Mouse (Mus musculus) spleen, adult 18-20 months (tissue): Measurements from ENCODE around the gene Adgrl3.

Source experiments
- DNase-seq, 2 experiments: peaks; one replicate each; pipeline ENCODE4 v3.0.0; 2022; ENCODE audit warnings: mixed read lengths in 2 of 2

Adgrl3 gene

GRCm38 (mm10) chr5:81269689-81270088, 249.8 kb downstream of the Adgrl3 start:
- DNase-seq, result no peak

GRCm38 (mm10) chr5:81275346-81276047, 255.6 kb downstream of the Adgrl3 start:
- DNase-seq, result no peak

GRCm38 (mm10) chr5:81279246-81279645, 259.3 kb downstream of the Adgrl3 start:
- no peak for DNase-seq

GRCm38 (mm10) chr5:81285643-81286042, 265.7 kb downstream of the Adgrl3 start:
- no peak for DNase-seq

GRCm38 (mm10) chr5:81301874-81302273, 281.9 kb downstream of the Adgrl3 start:
- DNase-seq, result no peak

- DNase-seq, result no peak
Measured at GRCm38 (mm10) chr5:81317406-81318112, 297.6 kb downstream of the Adgrl3 start.

- DNase-seq, result no peak
Measured at GRCm38 (mm10) chr5:81321276-81321934, 301.5 kb downstream of the Adgrl3 start.

- no peak for DNase-seq
Measured at GRCm38 (mm10) chr5:81322064-81322463, 302.1 kb downstream of the Adgrl3 start.

- no peak for DNase-seq
Measured at GRCm38 (mm10) chr5:81326916-81327315, 307.0 kb downstream of the Adgrl3 start.

- no peak for DNase-seq
Measured at GRCm38 (mm10) chr5:81327392-81327791, 307.5 kb downstream of the Adgrl3 start.

- DNase-seq, result no peak
Measured at GRCm38 (mm10) chr5:81329571-81329971, 309.6 kb downstream of the Adgrl3 start.

GRCm38 (mm10) chr5:81344330-81344729, 324.4 kb downstream of the Adgrl3 start:
- no peak for DNase-seq

GRCm38 (mm10) chr5:81345096-81345435, 325.1 kb downstream of the Adgrl3 start:
- no peak for DNase-seq

- no peak for DNase-seq
Measured at GRCm38 (mm10) chr5:81345436-81346131, 325.6 kb downstream of the Adgrl3 start.

- no peak for DNase-seq
Measured at GRCm38 (mm10) chr5:81347571-81347970, 327.6 kb downstream of the Adgrl3 start.

GRCm38 (mm10) chr5:81359560-81359959, 339.6 kb downstream of the Adgrl3 start:
- no peak for DNase-seq

GRCm38 (mm10) chr5:81364198-81364643, 344.3 kb downstream of the Adgrl3 start:
- no peak for DNase-seq

GRCm38 (mm10) chr5:81365250-81365649, 345.3 kb downstream of the Adgrl3 start:
- DNase-seq, result no peak

GRCm38 (mm10) chr5:81370126-81370850, 350.4 kb downstream of the Adgrl3 start:
- DNase-seq, result no peak

- DNase-seq, result no peak
Measured at GRCm38 (mm10) chr5:81375992-81376391, 356.1 kb downstream of the Adgrl3 start.

GRCm38 (mm10) chr5:81405582-81406143, 385.7 kb downstream of the Adgrl3 start:
- DNase-seq, result no peak

- no peak for DNase-seq
Measured at GRCm38 (mm10) chr5:81417326-81417725, 397.4 kb downstream of the Adgrl3 start.
